ENCODE assay signal across 29 mouse cellular contexts in genomic region chr9:31947051-31947450, GRCm38 (mm10). TPM values are rescaled to one million over a fixed set of nuclear protein-coding genes. Genes with fewer than 3 reads are reported as not detected.
DNase-seq lines count a peak whose midpoint lies in the region; ATAC-seq and TF ChIP-seq lines count a peak whose summit lies in the region.
"Had no signal": no experiment of that assay in that cellular context is flagged by ENCODE, and none has a peak within 500 bp of the region (broad histone marks: within the 10 kb centered on the region; RNA-seq: fewer than 3 reads in every experiment).

No protein-coding gene starts in this region.

- H3K27me3 ChIP-seq in embryonic facial prominence, embryonic 14.5 days (replicated peaks; ENCODE audit: control insufficient read depth, insufficient read depth, low read length) = no peaks in the 10 kb centered on the region
- no peaks in the 10 kb centered on the region for H3K27me3 ChIP-seq in embryonic facial prominence, embryonic 10.5 days (replicated peaks; ENCODE audit: low read depth, poor library complexity, severe bottlenecking)
- no peaks in the 10 kb centered on the region for H3K27me3 ChIP-seq in kidney, adult 2 months (replicated peaks; ENCODE audit: control insufficient read depth, insufficient read depth, low read length)
- H3K27me3 ChIP-seq in kidney, embryonic 15.5 days = no peaks in the 10 kb centered on the region
- H3K27me3 ChIP-seq: embryonic facial prominence, embryonic 13.5 days; forebrain, embryonic 13.5 days; hindbrain, embryonic 13.5 days; Patski had no signal

- no peak overlapping the region for H3K4me2 ChIP-seq in embryonic facial prominence, embryonic 14.5 days (ENCODE audit: low read depth, low read length)
- H3K4me2 ChIP-seq in kidney, embryonic 15.5 days = no peak overlapping the region
- H3K4me2 ChIP-seq: embryonic facial prominence, embryonic 13.5 days; forebrain, embryonic 13.5 days; heart, embryonic 11.5 days; hindbrain, embryonic 13.5 days had no signal

- H3K36me3 ChIP-seq in embryonic facial prominence, embryonic 14.5 days (ENCODE audit: control insufficient read depth, insufficient read depth, low read length) = no peaks in the 10 kb centered on the region
- H3K36me3 ChIP-seq in embryonic facial prominence, embryonic 10.5 days (replicated peaks) = no peaks in the 10 kb centered on the region
- H3K36me3 ChIP-seq in kidney, adult 2 months (ENCODE audit: control insufficient read depth, insufficient read depth, low read length) = no peaks in the 10 kb centered on the region
- H3K36me3 ChIP-seq in kidney, embryonic 15.5 days = no peaks in the 10 kb centered on the region
- H3K36me3 ChIP-seq: embryonic facial prominence, embryonic 13.5 days; forebrain, embryonic 10.5 days; hindbrain, embryonic 13.5 days had no signal

- no peak for TF ChIP-seq CTCF in kidney, adult 2 months (conservative IDR thresholded peaks at IDR 0.05; ENCODE audit: insufficient read depth, insufficient read length, low read depth, low read length)

- DNase-seq in cerebellum, postnatal 10 days = peak; percentile 80 to 82
- DNase-seq in cerebellum, adult 8-10 months = no peak
- DNase-seq in embryonic facial prominence, embryonic 14.5 days (ENCODE audit: low spot score) = peak; percentile 30
- no peak for DNase-seq in embryonic facial prominence, embryonic 10.5 days (ENCODE audit: low spot score)
- DNase-seq in kidney, adult 2 months = peak; percentile 4
- DNase-seq in NIH3T3 (ENCODE audit: low read depth) = peak; percentile 12
- DNase-seq in gastrocnemius, postnatal 4 days (ENCODE audit: low spot score in 2 of 2) = no peak
- DNase-seq: adrenal gland, postnatal 10 days; adrenal gland, postnatal 36 days; cerebellum, adult 11-12 months; cerebellum, adult 9-10 months; gastrocnemius, postnatal 10 days; gastrocnemius, postnatal 36 days; heart, adult 11 months had no signal

- no peaks in the 10 kb centered on the region for H3K4me1 ChIP-seq in embryonic facial prominence, embryonic 14.5 days (ENCODE audit: control insufficient read depth, insufficient read depth, low read length)
- H3K4me1 ChIP-seq in embryonic facial prominence, embryonic 10.5 days = no peaks in the 10 kb centered on the region
- H3K4me1 ChIP-seq in kidney, adult 2 months (ENCODE audit: control insufficient read depth, insufficient read depth, low read length) = no peaks in the 10 kb centered on the region
- no peaks in the 10 kb centered on the region for H3K4me1 ChIP-seq in kidney, embryonic 15.5 days
- H3K4me1 ChIP-seq: embryonic facial prominence, embryonic 13.5 days; forebrain, embryonic 10.5 days; forebrain, embryonic 13.5 days; hindbrain, embryonic 13.5 days had no signal

- H3K9me3 ChIP-seq in embryonic facial prominence, embryonic 14.5 days (ENCODE audit: control insufficient read depth, low read length) = no peaks in the 10 kb centered on the region
- H3K9me3 ChIP-seq in embryonic facial prominence, embryonic 10.5 days = no peaks in the 10 kb centered on the region
- no peaks in the 10 kb centered on the region for H3K9me3 ChIP-seq in kidney, embryonic 15.5 days (replicated peaks)
- H3K9me3 ChIP-seq: embryonic facial prominence, embryonic 13.5 days; forebrain, embryonic 10.5 days; forebrain, embryonic 13.5 days had no signal

- H3K4me3 ChIP-seq in embryonic facial prominence, embryonic 14.5 days (ENCODE audit: low read depth, low read length) = no peak overlapping the region
- no peak overlapping the region for H3K4me3 ChIP-seq in embryonic facial prominence, embryonic 10.5 days
- H3K4me3 ChIP-seq in kidney, adult 2 months (ENCODE audit: insufficient read depth, low read depth, low read length) = no peak overlapping the region
- no peak overlapping the region for H3K4me3 ChIP-seq in kidney, embryonic 15.5 days (replicated peaks)
- H3K4me3 ChIP-seq: embryonic facial prominence, embryonic 13.5 days; forebrain, embryonic 10.5 days; forebrain, embryonic 13.5 days; hindbrain, embryonic 13.5 days had no signal

- no peak for ATAC-seq in embryonic facial prominence, embryonic 14.5 days (ENCODE audit: low read depth)
- ATAC-seq in kidney, embryonic 15.5 days (replicated peaks; ENCODE audit: low FRiP score) = no peak
- ATAC-seq: forebrain, embryonic 13.5 days; forebrain, embryonic 16.5 days; hindbrain, embryonic 16.5 days; inflammation-experienced regulatory T-cells, adult 6 months; intestine, embryonic 16.5 days; Patski had no signal

- WGBS in embryonic facial prominence, embryonic 14.5 days = 67% methylated on average over 10 of the region's 10 CpGs
- WGBS in embryonic facial prominence, embryonic 10.5 days = 81% methylated on average over 10 of the region's 10 CpGs
- WGBS in kidney, adult 2 months = 66% methylated on average over 10 of the region's 10 CpGs
- WGBS in kidney, embryonic 15.5 days = 80% methylated on average over 10 of the region's 10 CpGs

- no peak overlapping the region for H3K27ac ChIP-seq in embryonic facial prominence, embryonic 14.5 days (replicated peaks; ENCODE audit: low read depth, low read length)
- no peak overlapping the region for H3K27ac ChIP-seq in embryonic facial prominence, embryonic 10.5 days (replicated peaks)
- H3K27ac ChIP-seq in kidney, adult 2 months (ENCODE audit: insufficient read depth, low read depth, low read length) = no peak overlapping the region
- H3K27ac ChIP-seq in kidney, embryonic 15.5 days = no peak overlapping the region
- H3K27ac ChIP-seq: embryonic facial prominence, embryonic 13.5 days; forebrain, embryonic 10.5 days; forebrain, embryonic 13.5 days; hindbrain, embryonic 13.5 days had no signal

- no peak overlapping the region for H3K9ac ChIP-seq in embryonic facial prominence, embryonic 14.5 days (ENCODE audit: low read depth, low read length)
- H3K9ac ChIP-seq in kidney, embryonic 15.5 days = no peak overlapping the region
- H3K9ac ChIP-seq: embryonic facial prominence, embryonic 13.5 days; forebrain, embryonic 13.5 days; hindbrain, embryonic 13.5 days had no signal

- TF ChIP-seq POLR2A in kidney, adult 2 months (IDR thresholded peaks at IDR 0.05; ENCODE audit: low read depth, low read length) = no peak

RNA-seq across cellular contexts. Expression of gene Barx2, which starts 33.8 kb away (rescaled TPM):
- 4.3 and 5.5 TPM in 2 replicates for polyA plus RNA-seq in embryonic facial prominence, embryonic 14.5 days (2014; fragmentation: Nextera tagmentation; extraction: Ambion mirVana)
- 0.60 and 0.72 TPM in 2 replicates for polyA plus RNA-seq in embryonic facial prominence, embryonic 10.5 days (2016; fragmentation: Nextera tagmentation; extraction: Ambion mirVana)
- 0.05 and 0.16 TPM in 2 replicates for polyA plus RNA-seq in kidney, adult 2 months (2012; rRNA removed)
- polyA plus RNA-seq in kidney, embryonic 15.5 days (2015; fragmentation: Nextera tagmentation; extraction: Ambion mirVana) = 0.16 TPM in 1 of 2 replicates, not detected in the other
- 10 to 100 TPM; 13.7 to 13.8 TPM for total RNA-seq in gastrocnemius, postnatal 4 days (2021)
- total RNA-seq: adrenal gland, postnatal 36 days; common myeloid progenitor, adult 5-6 weeks; hematopoietic stem cell, adult 5-6 weeks had no signal
- polyA plus RNA-seq: forebrain, embryonic 10.5 days; forebrain, embryonic 13.5 days; forebrain, embryonic 16.5 days; heart, embryonic 14.5 days; heart, postnatal 0 days; hindbrain, embryonic 13.5 days; inflammation-experienced regulatory T-cells, adult 6 months had no signal

Comparison
In these comparisons a context has a peak if more than half of its experiments do, and no peak if none do; other contexts are left out.
1. DNase-seq: peak in cerebellum, postnatal 10 days (2 of 2), embryonic facial prominence, embryonic 14.5 days (single experiment), kidney, adult 2 months (single experiment) and NIH3T3 (single experiment); none in cerebellum, adult 8-10 months (single experiment), embryonic facial prominence, embryonic 10.5 days (single experiment) and gastrocnemius, postnatal 4 days (0 of 2).